Mouse (Mus musculus) activated CD4-positive, CD25-positive, alpha-beta regulatory T cell, adult 4 months (primary cell): ENCODE measurements at regions not wholly inside any gene's neighbourhood (a gene's known extent, or its start where the extent isn't known, plus 50 kb on each side); places are given as distances from the start of the nearest gene placed in this dataset.

ENCODE experiments used
- ATAC-seq: one replicate; pipeline ENCODE4 v1.8.0; 2017

DNA sequence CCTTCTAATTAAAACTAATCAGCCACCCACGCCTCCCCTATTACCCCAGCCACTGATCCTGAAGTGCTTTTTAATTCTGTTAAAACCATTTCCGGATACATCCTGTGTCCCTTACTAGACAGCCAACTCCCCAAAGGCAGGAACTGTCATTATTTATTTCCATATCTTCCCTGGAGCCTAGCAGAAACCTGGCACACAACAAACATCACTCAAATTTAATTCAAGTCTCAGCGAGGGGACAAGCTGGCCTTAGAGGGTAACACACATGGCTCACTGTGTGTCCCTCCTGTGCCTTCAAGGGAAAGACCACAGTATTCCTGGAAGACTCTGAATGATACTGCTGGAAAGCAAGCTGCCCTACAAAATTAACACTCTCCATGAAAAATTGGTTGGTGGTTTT, 240.0 kb downstream of the Mycn start:
- no peak for ATAC-seq

DNA sequence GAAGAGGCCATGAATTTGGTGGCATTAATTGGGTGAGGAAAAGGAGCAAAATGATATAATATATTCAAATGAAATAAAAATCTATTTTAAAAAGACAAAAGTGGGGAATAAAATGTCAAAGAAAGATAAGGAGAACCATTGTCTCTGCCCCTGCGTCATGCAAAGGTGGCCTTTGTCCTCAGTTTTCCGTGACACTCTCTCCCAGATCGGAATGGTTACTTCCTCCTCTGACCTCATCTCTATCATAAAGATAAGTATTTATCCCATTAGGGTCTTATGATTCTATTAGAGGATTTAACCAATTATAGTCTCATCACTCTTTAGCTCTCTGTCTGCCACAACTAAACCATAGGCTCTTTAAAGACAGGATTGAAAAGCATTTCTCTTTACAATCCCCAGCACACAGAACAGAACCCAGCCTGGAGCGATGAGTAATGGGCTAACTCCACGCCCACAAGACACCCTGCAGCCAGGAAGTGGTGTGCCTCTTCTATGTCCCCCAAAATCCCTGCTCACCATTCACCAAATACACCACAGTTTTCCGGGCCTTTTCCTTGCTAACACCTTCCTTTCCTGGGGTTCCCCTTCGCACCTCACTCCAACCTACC, 240.6 kb downstream of the Mycn start:
- ATAC-seq: no peak

DNA sequence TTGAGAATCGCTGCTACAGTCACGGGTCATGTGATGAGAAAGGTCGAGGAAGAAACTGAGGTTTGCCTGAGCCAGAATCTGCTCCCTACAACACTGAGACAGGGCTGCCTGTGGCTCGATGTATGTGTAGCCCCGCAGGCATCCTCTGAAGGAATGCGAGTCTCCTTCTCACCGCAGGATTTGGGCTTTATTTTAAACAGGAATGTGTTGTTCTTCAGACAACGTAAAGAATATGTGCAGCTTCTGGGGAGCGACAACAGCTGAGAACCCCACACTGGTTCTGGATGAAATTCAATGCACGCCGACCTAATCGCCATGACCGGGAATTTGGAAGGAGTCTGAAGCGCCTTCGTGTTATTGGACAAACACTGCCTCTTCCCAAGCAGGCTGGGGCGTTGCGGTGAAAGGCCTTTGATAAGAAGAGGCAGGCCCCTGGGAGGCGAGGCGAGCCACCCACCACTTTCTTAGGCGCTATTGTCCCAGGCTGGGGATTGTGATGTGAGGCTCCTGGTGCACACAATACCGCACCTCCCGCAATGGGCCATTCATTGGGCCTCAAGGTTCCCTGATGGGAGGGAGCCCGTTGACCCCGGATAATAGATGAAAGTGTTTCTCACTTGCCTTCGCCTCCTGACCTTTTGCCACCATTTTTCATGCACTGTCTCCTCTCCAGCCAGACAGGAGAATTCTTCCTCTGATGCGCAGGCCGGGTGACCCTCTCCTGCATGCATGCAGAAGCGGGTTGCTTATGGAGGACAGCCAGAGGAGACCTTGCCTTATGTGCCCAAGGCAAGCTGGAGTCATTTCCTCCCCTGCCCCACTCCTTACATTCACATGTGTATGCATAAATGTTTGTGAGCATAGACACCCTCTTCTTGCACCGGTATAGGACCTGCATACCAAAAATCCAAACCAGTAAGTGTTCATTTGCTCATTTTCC, 247.6 kb downstream of the Mycn start:
- ATAC-seq: no peak

DNA sequence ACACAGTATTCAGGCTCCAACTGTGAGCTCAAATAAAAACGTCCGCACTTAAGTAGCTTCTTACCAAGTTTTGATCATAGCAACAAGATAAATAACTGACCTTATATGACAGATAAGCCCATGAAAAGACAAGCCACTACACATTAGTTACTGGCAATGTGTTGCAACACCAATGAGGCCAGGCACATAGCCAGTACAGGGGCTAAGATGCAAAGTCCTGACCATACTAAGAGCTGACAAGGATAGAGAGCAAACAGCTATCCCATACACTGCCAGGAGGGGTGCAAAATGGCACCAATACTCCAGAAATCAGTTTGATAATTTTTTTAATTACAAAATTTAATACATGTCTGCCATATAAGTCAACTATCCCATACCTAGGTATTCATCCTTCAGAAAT, 254.3 kb downstream of the Mycn start:
- no peak for ATAC-seq

DNA sequence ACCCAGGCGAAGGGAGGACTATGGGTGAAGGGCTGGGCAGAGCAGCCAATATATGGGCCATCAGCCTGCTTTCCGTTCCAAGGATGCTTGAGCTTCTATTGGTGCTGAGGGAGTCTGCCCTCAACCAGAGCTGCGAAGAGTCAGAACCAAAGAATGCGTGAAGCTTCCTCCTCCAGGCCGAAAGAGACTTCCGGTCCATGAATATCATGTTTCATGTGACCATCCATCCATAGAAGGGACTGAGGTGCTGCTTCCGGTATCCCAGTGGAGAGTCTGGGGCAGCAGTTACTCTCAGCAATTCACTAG, 256.5 kb downstream of the Mycn start:
- ATAC-seq: no peak

DNA sequence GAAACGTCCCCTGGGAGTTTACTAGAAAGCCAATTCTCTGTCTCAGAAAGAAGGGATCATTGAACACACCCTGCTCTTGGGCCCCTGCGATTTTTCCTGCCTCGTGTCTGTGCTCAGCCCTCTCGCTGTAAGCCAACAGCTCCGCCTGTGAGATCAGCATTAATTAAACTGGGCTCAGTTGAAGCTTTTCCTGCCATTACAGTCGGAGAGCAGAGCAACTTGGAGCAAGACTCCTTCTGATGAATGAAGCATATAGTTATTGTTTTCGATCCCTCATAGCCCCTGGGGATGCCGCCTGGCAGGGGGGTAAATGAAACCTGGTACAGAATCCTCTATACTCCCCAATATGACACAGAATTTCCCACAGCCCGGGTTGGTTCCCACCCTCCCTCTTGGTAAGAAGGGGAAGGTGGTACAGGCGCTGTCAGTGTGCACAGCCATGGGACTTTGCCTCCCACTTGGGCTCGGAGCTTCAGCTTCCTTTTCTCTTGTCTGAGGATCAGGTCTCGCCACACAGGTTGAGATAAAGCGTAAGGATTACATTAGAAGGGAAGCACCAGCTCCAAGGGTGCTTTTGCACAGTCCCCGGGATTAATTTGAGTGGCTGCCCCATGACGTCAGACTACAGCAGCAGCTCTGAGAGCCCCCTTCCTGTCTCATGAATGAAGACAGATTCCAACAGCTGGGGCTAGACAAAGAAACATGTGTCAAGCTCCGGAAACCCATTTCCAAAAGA, 257.1 kb downstream of the Mycn start:
- no peak for ATAC-seq

GRCm38 (mm10) chr12:12683733-12684470, 257.8 kb downstream of the Mycn start:
- no peak for ATAC-seq

GRCm38 (mm10) chr12:12681101-12681500, 260.6 kb downstream of the Mycn start:
- ATAC-seq: no peak

DNA sequence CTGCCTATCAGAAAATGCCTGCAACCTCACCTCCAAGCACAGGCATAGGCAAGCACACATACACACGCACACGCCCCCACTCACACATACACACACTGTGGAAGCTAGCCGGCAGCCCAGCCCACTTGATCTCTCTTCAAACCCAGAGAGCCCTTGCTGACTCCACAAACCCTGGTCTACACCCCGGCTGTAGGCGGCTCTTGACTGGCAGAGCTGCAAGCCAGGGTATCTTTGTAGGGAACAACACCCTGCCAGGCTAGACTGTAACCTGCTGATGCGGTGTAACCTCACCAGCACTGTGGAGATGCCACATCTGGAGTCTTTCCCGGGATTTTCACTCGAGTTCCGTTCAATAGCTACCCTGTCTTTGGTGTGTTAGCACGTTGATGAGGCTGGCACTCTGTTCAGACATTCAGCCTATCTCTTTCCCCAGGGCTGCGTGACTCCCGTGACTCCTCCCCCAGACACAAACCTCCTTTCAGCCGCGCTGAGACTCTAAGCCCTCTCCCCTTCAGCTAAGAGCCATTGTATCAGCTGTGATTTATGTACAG, 261.3 kb downstream of the Mycn start:
- ATAC-seq: no peak

- ATAC-seq: no peak
These were observed 265.0 kb downstream of the Mycn start for GRCm38 (mm10) chr12:12676676-12677075.

DNA sequence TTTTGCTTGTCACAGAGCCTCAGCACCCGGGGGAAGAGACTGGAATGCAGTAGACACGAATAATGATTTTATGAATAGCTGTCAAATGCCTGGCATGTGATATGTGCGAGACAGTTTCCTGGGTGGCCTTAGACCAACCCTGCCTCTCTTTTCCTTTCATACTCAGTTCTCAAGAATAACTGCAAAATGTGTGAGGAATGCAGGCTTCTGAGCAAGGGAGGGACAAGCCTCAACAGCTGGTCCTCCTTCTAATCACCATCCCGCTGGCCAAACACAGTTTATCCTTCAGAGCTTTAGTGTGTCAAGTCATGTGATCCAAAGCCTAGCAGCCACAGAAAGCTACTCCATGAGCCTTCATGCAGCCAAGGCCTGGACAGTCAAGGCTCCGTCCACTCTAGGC, 271.8 kb downstream of the Mycn start:
- ATAC-seq: no peak

GRCm38 (mm10) chr12:12668919-12669318, 272.8 kb downstream of the Mycn start:
- no peak for ATAC-seq

GRCm38 (mm10) chr12:12655611-12656010, 286.1 kb downstream of the Mycn start:
- no peak for ATAC-seq

DNA sequence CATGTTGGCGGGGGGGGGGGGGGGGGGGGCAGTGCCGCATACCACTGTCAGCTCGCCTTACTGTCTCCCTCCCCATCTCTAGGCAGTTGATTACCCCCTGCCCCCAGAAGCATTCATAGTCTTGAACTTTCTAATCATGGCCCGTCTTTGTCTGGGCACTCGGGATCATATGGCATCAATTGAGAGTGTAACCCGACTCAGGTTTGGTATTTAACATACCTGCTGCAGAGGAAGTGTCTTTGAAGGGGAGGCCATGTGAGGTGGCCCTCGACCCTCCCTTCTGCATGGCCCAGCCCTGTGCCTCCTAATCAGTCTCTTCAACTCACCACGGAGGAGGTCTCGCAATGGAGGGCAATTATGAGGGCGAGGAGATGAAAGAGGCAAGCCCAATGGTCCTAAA, 286.5 kb downstream of the Mycn start:
- no peak for ATAC-seq

DNA sequence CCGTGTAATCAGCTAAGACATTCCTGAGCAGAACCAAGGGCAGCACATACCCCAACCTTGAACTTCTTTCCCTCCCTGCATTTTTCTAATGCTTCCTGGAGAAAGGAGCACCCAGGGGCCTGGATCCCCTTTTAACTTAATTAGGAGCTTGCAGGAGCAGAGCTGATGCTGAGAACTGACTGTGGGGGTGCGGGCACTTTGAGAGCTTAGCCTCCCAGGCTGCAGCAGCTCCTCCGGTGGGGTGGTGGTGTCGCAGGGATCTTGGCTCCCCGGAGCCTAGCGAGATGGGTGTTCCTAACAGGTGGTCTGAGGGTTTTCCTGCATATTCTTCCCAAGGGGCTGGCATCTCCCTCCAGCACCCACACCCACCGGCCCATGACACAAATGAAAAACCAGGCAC, 289.4 kb downstream of the Mycn start:
- no peak for ATAC-seq

DNA sequence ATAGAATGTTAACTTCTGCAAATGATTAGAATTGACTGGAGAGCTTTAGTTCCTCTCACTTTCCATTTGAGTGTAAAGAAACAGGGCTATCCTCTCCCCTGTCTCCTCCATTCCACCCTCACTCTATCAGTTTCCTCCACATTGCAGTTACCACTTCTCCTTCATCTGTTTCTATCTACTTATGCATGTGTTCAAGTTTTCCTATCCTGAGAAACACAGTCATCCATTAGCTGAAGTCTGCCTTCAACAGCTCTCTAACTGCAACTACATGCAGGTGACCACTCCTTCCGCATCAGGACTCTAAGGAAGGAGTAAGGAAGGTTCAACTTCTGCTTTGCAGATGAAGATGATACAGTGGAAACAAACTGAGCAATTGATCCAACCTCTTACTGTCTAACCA, 291.4 kb downstream of the Mycn start:
- ATAC-seq: no peak

GRCm38 (mm10) chr12:12647467-12647866, 294.2 kb downstream of the Mycn start:
- ATAC-seq: no peak

DNA sequence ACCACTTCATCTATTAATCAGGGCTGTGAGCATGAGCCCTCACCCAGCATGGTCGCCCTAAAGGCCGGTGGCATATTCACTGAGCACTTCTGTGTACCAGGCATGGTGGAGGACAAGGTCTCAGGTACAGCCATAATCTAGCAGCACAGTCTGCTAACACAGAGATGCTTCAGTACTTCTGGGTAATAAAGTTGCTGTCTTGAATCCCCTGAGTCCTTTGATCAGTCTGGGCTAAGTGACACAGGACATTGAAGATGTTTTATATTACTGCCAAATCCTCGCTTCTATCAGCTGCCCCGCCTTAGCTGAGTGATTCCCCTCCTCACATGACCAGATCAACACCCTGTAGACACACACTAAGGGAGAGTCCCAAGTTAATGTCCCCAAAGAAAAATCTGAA, 296.5 kb downstream of the Mycn start:
- no peak for ATAC-seq

DNA sequence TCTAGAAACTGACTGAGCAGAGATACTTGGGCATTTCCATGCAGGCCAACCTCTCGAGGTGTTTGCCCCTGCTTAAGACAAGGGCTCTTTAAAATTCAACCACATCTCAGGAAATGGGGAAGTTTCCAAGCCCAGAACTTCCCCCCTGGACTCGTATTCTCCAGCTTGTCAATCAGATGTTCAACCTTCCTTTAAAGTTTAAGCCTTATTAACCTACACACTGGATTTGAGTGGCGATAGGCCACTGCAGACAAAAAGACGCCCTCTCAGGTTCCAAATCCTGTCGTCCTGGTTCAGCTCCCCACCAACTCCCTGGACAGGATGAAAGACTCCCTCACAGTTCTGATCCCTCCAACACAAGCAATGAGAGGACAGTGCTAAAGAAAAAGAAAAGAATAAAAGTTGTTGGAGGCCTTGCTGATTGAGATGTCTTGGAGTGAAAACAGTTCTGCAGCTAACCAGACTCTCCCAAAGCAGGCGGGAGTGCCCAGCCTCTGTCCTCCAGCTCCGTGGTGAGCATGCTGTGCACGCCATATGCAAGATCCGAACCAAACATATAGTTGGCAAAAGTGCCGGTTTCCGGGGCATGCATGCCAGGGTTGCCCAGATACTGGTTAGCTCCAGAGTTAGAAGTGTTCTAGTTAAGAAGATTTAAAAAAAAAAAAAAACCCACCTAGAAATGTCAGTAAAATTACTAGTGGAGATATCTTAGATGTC, 298.3 kb downstream of the Mycn start:
- ATAC-seq: no peak

- ATAC-seq: no peak
These were observed 306.4 kb downstream of the Mycn start for GRCm38 (mm10) chr12:12635308-12635707.

DNA sequence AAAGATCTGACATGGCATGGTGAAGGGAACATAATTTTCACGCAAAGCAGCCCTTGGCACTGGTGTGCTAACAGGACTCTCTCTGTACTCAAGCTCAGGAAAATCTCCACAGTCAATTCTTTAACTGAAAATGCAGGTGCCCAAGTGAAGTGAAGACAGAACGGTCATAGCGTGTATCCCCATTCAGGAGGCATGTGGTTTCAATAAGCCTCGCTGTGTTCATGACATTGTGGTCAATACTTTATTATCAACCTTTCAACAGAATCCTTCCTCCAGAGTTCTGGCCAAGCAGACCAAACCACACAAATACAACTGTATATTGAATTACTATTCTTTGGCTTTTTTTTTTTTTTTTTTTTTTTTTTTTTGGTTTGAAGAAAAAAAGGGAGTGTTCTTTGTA, 314.1 kb downstream of the Mycn start:
- ATAC-seq: no peak

DNA sequence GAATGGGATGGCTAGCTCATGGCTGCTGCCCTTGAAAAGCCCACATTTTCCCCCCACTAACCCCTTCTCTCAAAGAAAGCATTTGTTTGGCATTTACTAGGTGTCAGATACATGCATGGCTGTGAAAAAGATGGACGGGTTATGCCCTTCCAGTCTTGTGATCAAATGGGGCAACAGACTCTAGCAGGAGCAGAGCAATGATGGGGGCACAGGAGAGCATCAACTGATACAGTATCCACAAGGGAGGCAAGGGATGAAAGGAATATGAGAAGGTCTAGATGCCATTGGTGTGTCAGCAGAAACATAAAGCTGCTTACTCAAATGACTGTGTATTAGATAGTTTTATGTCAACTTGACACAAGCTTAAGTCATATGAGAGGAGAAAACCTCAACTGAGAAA, 315.9 kb downstream of the Mycn start:
- no peak for ATAC-seq
